Mouse (Mus musculus): Measurements from ENCODE around the gene Ptgfrn.

- TF ChIP-seq CTCF (IDR thresholded peaks at IDR 0.05; ENCODE audit: borderline replicate concordance, insufficient read depth, low read length) (no peak), POLR2A (IDR thresholded peaks at IDR 0.05; ENCODE audit: low read depth, low read length) (no peak)
Measured at GRCm38 (mm10) chr3:101112518-101112894, 2.4 kb upstream of the Ptgfrn start.

All from embryonic fibroblast, embryonic 13.5 days (primary cell).